Mouse (Mus musculus) erythroblast, embryonic 14.5 days (primary cell): ENCODE measurements around the gene Cfap61.

ENCODE experiments used
- GATA1 ChIP-seq: IDR thresholded peaks from 2 replicates; pipeline ENCODE4 v1.6.1; 2012; ENCODE audit warnings: low read length, inconsistent platforms, mixed read lengths
- TAL1 ChIP-seq: IDR thresholded peaks from 3 replicates; pipeline ENCODE4 v1.6.1; 2012; ENCODE audit warnings: low read length, inconsistent platforms, mixed read lengths

DNA sequence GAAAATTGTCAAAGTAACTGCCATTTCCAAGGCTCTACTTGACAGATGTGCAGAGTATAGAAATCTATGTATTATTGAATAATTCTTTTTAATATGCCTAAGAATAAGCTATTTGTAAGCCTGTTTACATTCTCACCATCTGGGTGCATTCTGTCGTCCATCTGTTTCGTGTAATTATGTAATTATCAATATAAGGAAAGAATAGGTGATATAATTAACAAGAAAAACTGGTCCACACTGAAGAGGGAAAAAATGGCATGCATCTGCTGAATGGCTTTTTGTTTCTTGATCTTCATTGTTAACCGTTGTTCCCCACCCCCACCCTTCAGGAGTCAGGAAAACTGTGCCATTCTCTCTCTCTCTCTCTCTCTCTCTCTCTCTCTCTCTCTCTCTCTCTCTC, 124.2 kb downstream of the Cfap61 start:
- no peak for TF ChIP-seq TAL1
- TF ChIP-seq GATA1 = no peak
